Mouse (Mus musculus) liver, embryonic 14.5 days (tissue): ENCODE results near the gene Susd4. TPM values are rescaled to one million over a fixed set of nuclear protein-coding genes. Genes with fewer than 3 reads are reported as not detected.

Experiments
- ATAC-seq: fragments of 200-750 bp; cut with Nextera tagmentation; 2 replicates; pipeline ENCODE4 v1.8.0; 2017; ENCODE audit warnings: moderate number of reproducible peaks, mild to moderate bottlenecking, moderate library complexity; ENCODE audit not compliant: insufficient read depth
- DNase-seq, 3 experiments: peaks; one replicate each; pipeline ENCODE4 v3.0.0-alpha.2; 2012 to 2013; ENCODE audit warnings: low read depth in 3 of 3, low spot score in 3 of 3
- H3K27ac ChIP-seq: fragments of 300-500 bp; sonication (generic); 2 replicates; pipeline ENCODE4 v1.5.1; 2014; ENCODE audit warnings: moderate library complexity, mild to moderate bottlenecking, control low read depth, inconsistent platforms
- H3K27me3 ChIP-seq: fragments of 300-500 bp; sonication (generic); 2 replicates; pipeline ENCODE4 v1.6.1; 2014; ENCODE audit warnings: mild to moderate bottlenecking, low read length, moderate library complexity; ENCODE audit not compliant: control insufficient read depth, insufficient read depth
- H3K36me3 ChIP-seq: fragments of 300-500 bp; sonication (generic); replicated peaks from 2 replicates; pipeline ENCODE4 v1.6.1; 2014; ENCODE audit warnings: low read depth; ENCODE audit not compliant: control insufficient read depth, insufficient read depth
- H3K4me1 ChIP-seq, 2 experiments: fragments of 200-500 bp in 1 of 2; fragments of 300-500 bp in 1 of 2; sonication (generic) in 1 of 2; replicated peaks; 2 replicates each; pipeline ENCODE4 v1.6.1; 2012 to 2014; ENCODE audit warnings: antibody characterized with exemption in 1 of 2, inconsistent platforms in 1 of 2, low read length in 1 of 2; ENCODE audit not compliant: control insufficient read depth in 2 of 2, insufficient read depth in 2 of 2
- H3K4me2 ChIP-seq: fragments of 300-500 bp; sonication (generic); 2 replicates; pipeline ENCODE4 v1.6.1; 2014; ENCODE audit warnings: low read depth, mild to moderate bottlenecking, control low read depth, moderate library complexity
- H3K4me3 ChIP-seq, 2 experiments: fragments of 200-500 bp in 1 of 2; fragments of 300-500 bp in 1 of 2; sonication (generic) in 1 of 2; 2 replicates each; pipeline ENCODE4 v1.5.1; 2012 to 2014; ENCODE audit warnings: low read depth in 2 of 2, low read length in 2 of 2, mild to moderate bottlenecking in 2 of 2, control low read depth in 1 of 2, inconsistent platforms in 1 of 2, moderate library complexity in 1 of 2; ENCODE audit not compliant: insufficient read depth in 1 of 2
- H3K9ac ChIP-seq: fragments of 300-500 bp; sonication (generic); replicated peaks from 2 replicates; pipeline ENCODE4 v1.6.1; 2014; ENCODE audit warnings: mild to moderate bottlenecking, control low read depth, moderate library complexity
- H3K9me3 ChIP-seq: fragments of 300-500 bp; sonication (generic); 2 replicates; pipeline ENCODE4 v1.6.1; 2016; ENCODE audit warnings: low read length, mixed read lengths; ENCODE audit not compliant: control insufficient read depth
- CTCF ChIP-seq: IDR thresholded peaks from 2 replicates; pipeline ENCODE4 v1.5.1; 2016; ENCODE audit warnings: antibody characterized with exemption, low read depth, control low read depth
- EP300 ChIP-seq: IDR thresholded peaks from 2 replicates; pipeline ENCODE4 v1.6.1; 2016; ENCODE audit warnings: antibody characterized with exemption, low read depth
- WGBS: fragments of 180-500 bp; shearing (Covaris S2); extraction: QIAGEN DNeasy Blood & Tissue Kit; methylation state at CpG from one replicate; pipeline ENCODE4 v1.1.7; 2014; ENCODE audit not compliant: insufficient replicate concordance; 5-methylcytosine and 5-hydroxymethylcytosine counted together
- polyA plus RNA-seq, 2 experiments: library from polyadenylated mRNA; depleted of rRNA in 1 of 2; stranded (reverse) in 1 of 2; unstranded in 1 of 2; fragments of >200 nt; fragmentation: Nextera tagmentation in 1 of 2; extraction: Ambion mirVana in 1 of 2; gene quantifications; 2 replicates each; pipeline versions ENCODE4 v1.2.1 to v1.2.3; 2012 to 2014

Gene Susd4
- polyA plus RNA-seq, 2 experiments, result 0.60 to 0.74 TPM

DNA sequence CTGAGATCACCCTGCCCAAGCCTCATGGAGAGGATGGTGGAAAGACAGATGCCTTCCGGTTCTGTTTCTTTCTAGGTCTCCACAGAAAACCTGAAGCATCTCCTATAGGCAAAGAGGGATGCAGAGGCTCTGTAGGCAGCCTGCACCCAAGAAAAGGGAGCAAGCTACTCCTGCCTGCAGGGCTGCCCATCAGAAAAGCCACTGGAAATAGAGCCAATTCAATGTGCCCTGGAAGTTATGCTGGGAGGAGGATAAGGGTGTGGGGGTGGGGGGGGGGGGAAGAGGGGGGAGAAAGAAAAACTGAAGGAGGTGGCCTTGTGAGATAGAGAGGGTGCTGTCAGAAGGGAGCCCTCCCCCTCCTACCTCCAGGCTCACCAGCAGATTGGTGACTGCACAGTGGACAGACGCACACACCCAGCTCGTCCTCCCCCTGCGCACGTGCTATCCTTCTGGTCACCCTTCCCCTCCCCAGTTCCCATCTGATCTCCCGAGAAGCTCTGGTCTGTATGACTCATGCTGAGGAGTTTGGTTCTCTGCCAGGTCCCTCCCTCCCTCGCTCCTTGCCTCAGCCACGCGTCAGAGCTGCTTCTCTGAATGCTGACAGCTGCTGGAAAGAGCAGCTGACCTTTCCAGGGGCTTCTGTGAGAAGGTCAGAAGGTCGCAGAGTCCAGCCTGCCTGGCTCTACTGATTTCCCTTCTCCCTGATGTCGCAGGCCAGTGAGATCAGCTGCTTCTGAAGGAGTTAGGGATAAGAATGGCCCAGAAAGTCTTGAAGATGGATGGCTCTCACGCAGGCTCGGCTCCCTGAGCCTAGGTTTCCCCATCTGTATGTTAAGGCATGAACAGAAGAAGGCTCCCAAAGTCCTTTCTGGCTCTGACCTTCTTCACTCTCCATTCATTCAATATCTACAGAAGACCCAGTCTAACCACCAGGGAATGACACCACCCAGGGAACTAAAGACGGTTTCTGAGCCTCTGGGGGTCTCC lies 144.7 kb downstream of the Susd4 start:
- Histone ChIP-seq H3K4me1 (peaks cover 0 to 8% of the 10 kb centered on the region in 2 experiments; a peak in 2 of 4 replicates), H3K4me2 (no peak overlapping the region), H3K36me3 (no peaks in the 10 kb centered on the region), H3K9ac (no peak overlapping the region), H3K27ac (no peak overlapping the region), H3K9me3 (no peaks in the 10 kb centered on the region), H3K4me3 (no peak overlapping the region), H3K27me3 (no peaks in the 10 kb centered on the region)
- TF ChIP-seq CTCF (no peak), EP300 (no peak)
- DNase-seq (peak; percentile 26 to 41 (median 40)), ATAC-seq (peak; percentile 72)
- 22% methylated on average over 14 of the region's 14 CpGs for WGBS

DNA sequence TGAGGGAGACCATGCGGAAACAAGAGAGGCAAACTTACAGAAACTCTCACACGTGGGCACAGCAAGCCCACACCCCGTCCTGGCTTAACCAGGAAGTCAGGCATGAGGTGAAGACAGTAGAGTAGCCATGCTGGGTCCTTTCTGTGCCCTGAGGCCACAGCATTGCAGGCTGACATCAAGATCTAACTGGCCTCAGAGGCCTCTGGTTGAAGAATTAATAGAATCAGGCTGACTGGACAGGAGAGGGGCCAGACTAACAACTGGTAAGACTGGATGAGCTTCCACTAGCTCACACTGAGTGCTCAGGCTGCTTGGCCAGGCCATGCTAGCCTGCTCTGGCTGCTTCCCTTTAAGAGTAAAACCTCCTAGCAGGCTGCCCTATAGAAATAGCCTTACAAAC lies 145.4 kb downstream of the Susd4 start:
- no peak overlapping the region for H3K9ac ChIP-seq
- 41% methylated on average over 3 of the region's 3 CpGs for WGBS
- no peak overlapping the region for H3K4me2 ChIP-seq
- H3K9me3 ChIP-seq, result no peaks in the 10 kb centered on the region
- peaks cover 0 to 9% of the 10 kb centered on the region in 2 experiments; a peak in 2 of 4 replicates for H3K4me1 ChIP-seq
- no peak for DNase-seq
- H3K27ac ChIP-seq, result no peak overlapping the region
- no peaks in the 10 kb centered on the region for H3K27me3 ChIP-seq
- TF ChIP-seq EP300 (no peak), CTCF (no peak)
- no peak overlapping the region for H3K4me3 ChIP-seq
- ATAC-seq, result no peak
- no peaks in the 10 kb centered on the region for H3K36me3 ChIP-seq

DNA sequence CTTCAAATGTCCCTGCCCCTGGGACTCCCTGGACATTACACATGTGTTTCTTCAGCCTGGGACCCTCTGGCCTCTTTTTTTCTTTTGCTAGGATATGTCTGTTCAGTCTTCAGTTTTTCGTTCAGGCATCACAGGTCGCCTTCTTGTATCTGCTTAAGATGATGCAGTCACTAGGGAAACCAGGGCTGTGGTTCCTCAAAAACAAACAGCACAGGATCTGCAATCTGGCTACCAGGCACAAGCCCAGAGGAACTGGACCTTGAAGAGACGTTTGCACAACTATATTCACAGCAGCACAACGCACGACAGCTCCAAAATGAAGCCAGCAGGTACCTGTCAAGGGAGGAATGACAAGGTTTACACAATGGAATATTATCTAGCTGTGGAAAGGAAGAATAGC lies 145.9 kb downstream of the Susd4 start:
- Histone ChIP-seq H3K27me3 (no peaks in the 10 kb centered on the region), H3K9ac (no peak overlapping the region), H3K27ac (no peak overlapping the region), H3K36me3 (no peaks in the 10 kb centered on the region), H3K4me2 (no peak overlapping the region), H3K9me3 (no peaks in the 10 kb centered on the region), H3K4me1 (peaks cover 0 to 11% of the 10 kb centered on the region in 2 experiments; a peak in 2 of 4 replicates), H3K4me3 (no peak overlapping the region)
- ATAC-seq (no peak), DNase-seq (no peak)
- WGBS, result 49% methylated on average over 5 of the region's 5 CpGs
- TF ChIP-seq CTCF (no peak), EP300 (no peak)

DNA sequence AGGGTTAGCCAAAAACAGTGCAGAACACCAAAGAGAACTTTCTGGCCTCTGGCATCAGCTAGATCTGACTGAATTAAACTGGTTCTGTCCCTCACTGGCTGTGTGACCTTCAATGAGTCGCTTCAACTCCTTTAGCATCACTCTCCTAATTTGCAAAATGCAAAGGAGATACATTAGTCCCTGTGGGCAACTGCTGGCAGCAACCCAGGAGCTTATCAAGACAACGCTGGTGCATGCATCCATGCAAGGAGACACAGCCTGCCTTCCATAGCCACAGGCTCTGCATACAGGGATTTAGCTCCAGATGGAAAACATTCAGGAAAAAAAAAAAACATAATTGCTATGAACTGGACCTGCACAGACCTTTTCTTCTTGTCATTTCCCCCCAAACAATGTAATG lies 148.9 kb downstream of the Susd4 start:
- H3K4me1 ChIP-seq, result peaks cover 0 to 15% of the 10 kb centered on the region in 2 experiments; a peak in 2 of 4 replicates
- H3K36me3 ChIP-seq, result no peaks in the 10 kb centered on the region
- no peak overlapping the region for H3K9ac ChIP-seq
- H3K9me3 ChIP-seq, result no peaks in the 10 kb centered on the region
- no peak for ATAC-seq
- DNase-seq, result no peak
- no peaks in the 10 kb centered on the region for H3K27me3 ChIP-seq
- 52% methylated on average over 2 of the region's 2 CpGs for WGBS
- H3K4me3 ChIP-seq, result no peak overlapping the region
- H3K4me2 ChIP-seq, result no peak overlapping the region
- TF ChIP-seq CTCF (no peak), EP300 (no peak)
- no peak overlapping the region for H3K27ac ChIP-seq
